Mouse (Mus musculus) kidney, postnatal 0 days (tissue): Measurements from ENCODE around the gene Phf12. TPM values are rescaled to one million over a fixed set of nuclear protein-coding genes. Genes with fewer than 3 reads are reported as not detected.
A peak's percentile ranks its signal among the peaks of the same experiment; 100 is the strongest.

Experiments used
- ATAC-seq: fragments of 200-750 bp; cut with Nextera tagmentation; replicated peaks from 2 replicates; pipeline ENCODE4 v1.8.0; 2017; ENCODE audit warnings: low read depth, moderate number of reproducible peaks, moderate TSS enrichment, moderate library complexity; ENCODE audit not compliant: low FRiP score
- DNase-seq: peaks from one replicate; pipeline ENCODE4 v3.0.0-alpha.2; 2016; ENCODE audit warnings: low spot score
- H3K27ac ChIP-seq: fragments of 300-500 bp; sonication (generic); 2 replicates; pipeline ENCODE4 v1.5.1; 2014; ENCODE audit warnings: mild to moderate bottlenecking
- H3K27me3 ChIP-seq: fragments of 300-500 bp; sonication (generic); 2 replicates; pipeline ENCODE4 v1.6.1; 2014; ENCODE audit warnings: low read length, mixed read lengths; ENCODE audit not compliant: insufficient read depth
- H3K36me3 ChIP-seq: fragments of 300-500 bp; sonication (generic); 2 replicates; pipeline ENCODE4 v1.6.1; 2014; ENCODE audit warnings: low read length, mixed read lengths; ENCODE audit not compliant: insufficient read depth
- H3K4me1 ChIP-seq: fragments of 300-500 bp; sonication (generic); replicated peaks from 2 replicates; pipeline ENCODE4 v1.6.1; 2014; ENCODE audit warnings: antibody characterized with exemption, low read length, mixed read lengths; ENCODE audit not compliant: insufficient read depth
- H3K4me2 ChIP-seq: fragments of 300-500 bp; sonication (generic); 2 replicates; pipeline ENCODE4 v1.6.1; 2014; ENCODE audit warnings: mild to moderate bottlenecking, low read length, moderate library complexity, mixed read lengths
- H3K4me3 ChIP-seq: fragments of 300-500 bp; sonication (generic); replicated peaks from 2 replicates; pipeline ENCODE4 v1.5.1; 2014; ENCODE audit warnings: low read depth, low read length
- H3K9ac ChIP-seq: fragments of 300-500 bp; sonication (generic); 2 replicates; pipeline ENCODE4 v1.6.1; 2014; ENCODE audit warnings: low read depth, low read length
- H3K9me3 ChIP-seq: fragments of 300-500 bp; sonication (generic); replicated peaks from 2 replicates; pipeline ENCODE4 v1.6.1; 2016; ENCODE audit warnings: low read length, inconsistent platforms, mixed read lengths
- CTCF ChIP-seq: IDR thresholded peaks from 2 replicates; pipeline ENCODE4 v1.5.1; 2016; ENCODE audit warnings: antibody characterized with exemption, low read depth, mild to moderate bottlenecking, moderate library complexity
- WGBS: fragments of 180-500 bp; shearing (Covaris S2); extraction: QIAGEN DNeasy Blood & Tissue Kit; methylation state at CpG from one replicate; pipeline ENCODE4 v1.1.7; 2014; 5-methylcytosine and 5-hydroxymethylcytosine counted together
- polyA plus RNA-seq: library from polyadenylated mRNA; unstranded; fragments of >200 nt; fragmentation: Nextera tagmentation; extraction: Ambion mirVana; gene quantifications from 2 replicates; pipeline ENCODE4 v1.2.1, GENCODE M21; 2015

Gene Phf12
- polyA plus RNA-seq, 1 experiment from 2014 or later, result 11.1 TPM

DNA sequence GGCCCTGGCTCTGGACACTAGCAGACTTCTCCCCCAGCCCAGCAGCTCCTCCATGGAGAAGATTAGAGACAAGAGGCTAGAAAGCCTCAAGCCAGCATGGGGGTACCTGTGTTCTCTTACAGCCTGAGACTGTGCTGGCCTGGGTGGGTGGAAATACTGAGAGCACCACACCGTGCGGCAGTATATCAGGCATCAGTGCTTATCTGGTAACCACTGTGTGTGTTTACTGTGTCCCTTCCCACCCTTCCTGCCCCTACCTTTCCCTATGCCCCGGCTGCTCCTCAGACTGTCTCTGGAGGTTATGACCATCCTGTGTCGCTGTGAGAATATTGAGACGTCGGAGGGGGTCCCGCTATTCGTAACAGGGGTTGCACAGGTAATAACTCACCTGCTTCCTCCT, 70.5 kb downstream of the Phf12 start:
- Histone ChIP-seq H3K4me1 (no peaks in the 10 kb centered on the region), H3K9me3 (no peaks in the 10 kb centered on the region), H3K4me2 (no peak overlapping the region), H3K27me3 (no peaks in the 10 kb centered on the region), H3K4me3 (no peak overlapping the region), H3K9ac (no peak overlapping the region), H3K36me3 (peaks cover 28% of the 10 kb centered on the region; the same call in 1 of the 2 replicates), H3K27ac (no peak overlapping the region)
- DNase-seq, result no peak
- TF ChIP-seq CTCF, result no peak
- 85% methylated on average over 8 of the region's 8 CpGs for WGBS
- ATAC-seq, result no peak

DNA sequence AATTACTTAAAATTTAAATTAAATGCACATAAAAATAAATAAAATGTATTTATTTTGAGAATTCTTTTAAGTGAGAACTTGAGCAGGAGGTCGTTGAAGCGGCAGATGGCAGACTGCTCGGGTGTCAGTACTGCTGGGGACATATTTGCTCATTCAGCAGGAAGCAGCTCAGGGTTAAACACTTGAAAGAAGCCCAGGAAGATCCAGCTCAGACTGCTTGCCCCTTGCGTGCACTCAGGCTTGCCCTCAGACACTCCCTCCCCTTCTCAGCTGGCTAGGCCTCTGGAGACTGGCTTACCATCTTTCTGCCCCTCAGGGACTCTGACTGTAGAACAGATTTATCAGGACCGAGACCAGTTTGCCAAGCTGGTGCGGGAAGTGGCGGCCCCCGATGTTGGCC, 74.4 kb downstream of the Phf12 start:
- TF ChIP-seq CTCF, result no peak
- Histone ChIP-seq H3K9me3 (no peaks in the 10 kb centered on the region), H3K9ac (no peak overlapping the region), H3K4me2 (no peak overlapping the region), H3K4me3 (no peak overlapping the region), H3K4me1 (no peaks in the 10 kb centered on the region), H3K27me3 (no peaks in the 10 kb centered on the region), H3K27ac (no peak overlapping the region), H3K36me3 (peaks cover 37% of the 10 kb centered on the region)
- peak; percentile 65 for DNase-seq
- WGBS, result 57% methylated on average over 8 of the region's 8 CpGs
- ATAC-seq, result peak; percentile 63; the same call in 1 of the 2 replicates

DNA sequence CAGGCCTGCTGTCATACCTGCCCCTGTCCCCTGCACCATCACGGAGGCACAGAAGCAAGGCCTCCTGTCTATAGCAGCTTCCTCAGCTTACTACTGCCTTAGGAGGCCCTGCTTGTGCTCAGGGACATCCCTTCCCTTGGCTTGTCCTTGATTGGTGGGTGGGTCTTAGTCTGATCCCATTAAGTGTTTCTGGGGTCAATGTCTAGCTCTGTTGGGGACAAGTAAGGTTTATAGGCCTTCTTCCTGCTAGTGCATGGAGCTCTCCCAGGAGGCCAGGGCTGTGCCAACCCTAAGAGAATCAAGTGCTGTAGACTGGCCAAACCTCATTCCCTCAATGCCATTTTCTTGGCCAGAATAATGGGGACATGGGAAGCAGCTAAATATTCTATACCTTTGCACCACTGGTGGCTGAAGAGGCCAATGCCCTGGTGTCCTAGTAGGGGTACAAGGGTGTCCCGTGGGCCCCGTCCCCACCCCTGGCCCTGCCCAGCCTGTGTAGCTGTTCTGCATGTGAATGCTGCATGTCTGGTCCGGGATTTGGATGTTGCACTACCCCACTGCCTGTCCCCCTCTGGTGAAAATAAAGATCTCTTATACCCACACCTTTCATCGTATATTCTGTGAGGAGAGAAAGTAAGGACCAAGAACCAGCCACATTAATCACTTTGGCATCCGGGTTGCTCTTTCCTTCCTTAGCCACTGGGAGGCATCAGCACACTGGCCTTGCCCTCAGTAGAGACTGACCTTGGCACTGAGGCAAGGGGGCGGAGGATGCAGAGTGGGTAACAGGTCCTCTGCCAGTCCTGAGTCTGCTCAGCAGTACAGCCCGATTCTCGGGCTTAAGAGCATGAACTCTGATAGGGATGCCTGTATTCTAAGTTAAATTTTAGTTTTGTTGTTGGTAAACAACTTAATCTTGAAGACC, 77.5 kb downstream of the Phf12 start:
- WGBS, result 49% methylated on average over 9 of the region's 9 CpGs
- peak; percentile 89 for TF ChIP-seq CTCF
- peaks cover 26% of the 10 kb centered on the region for H3K36me3 ChIP-seq

DNA sequence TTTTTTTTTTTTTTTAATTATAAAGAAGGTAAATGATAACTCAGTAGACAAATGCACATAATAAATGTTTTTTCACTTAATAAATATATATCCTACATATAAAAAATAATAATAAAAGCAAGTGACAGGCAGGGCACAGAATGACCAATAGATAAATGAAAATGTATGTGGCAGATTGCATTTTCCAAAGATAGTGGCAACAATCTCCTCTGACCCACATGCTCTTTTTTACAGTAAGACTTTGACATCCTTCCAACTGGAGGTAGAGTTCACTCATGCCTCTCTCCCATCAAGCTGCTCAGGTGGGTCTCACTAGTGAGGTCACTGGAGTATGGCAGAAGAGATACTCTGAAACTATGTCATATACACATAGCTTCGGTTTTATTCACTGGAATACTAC, 80.0 kb downstream of the Phf12 start:
- no peaks in the 10 kb centered on the region for H3K27me3 ChIP-seq
- H3K4me3 ChIP-seq, result no peak overlapping the region
- WGBS, result 72% methylated on average over 1 of the region's 1 CpGs
- H3K27ac ChIP-seq, result no peak overlapping the region
- no peak overlapping the region for H3K9ac ChIP-seq
- TF ChIP-seq CTCF, result no peak
- no peaks in the 10 kb centered on the region for H3K4me1 ChIP-seq
- H3K9me3 ChIP-seq, result no peaks in the 10 kb centered on the region
- H3K4me2 ChIP-seq, result no peak overlapping the region
- peaks cover 14% of the 10 kb centered on the region for H3K36me3 ChIP-seq
- ATAC-seq (no peak), DNase-seq (no peak)

More for the DNA sequence above, 77.5 kb downstream of the Phf12 start:
- H3K27me3 ChIP-seq, result no peaks in the 10 kb centered on the region
- no peak overlapping the region for H3K27ac ChIP-seq
- H3K4me3 ChIP-seq, result no peak overlapping the region
- no peak overlapping the region for H3K4me2 ChIP-seq
- peak; percentile 79 for DNase-seq
- H3K4me1 ChIP-seq, result no peaks in the 10 kb centered on the region
- ATAC-seq, result peak; percentile 76
- H3K9ac ChIP-seq, result no peak overlapping the region
- no peaks in the 10 kb centered on the region for H3K9me3 ChIP-seq

DNA sequence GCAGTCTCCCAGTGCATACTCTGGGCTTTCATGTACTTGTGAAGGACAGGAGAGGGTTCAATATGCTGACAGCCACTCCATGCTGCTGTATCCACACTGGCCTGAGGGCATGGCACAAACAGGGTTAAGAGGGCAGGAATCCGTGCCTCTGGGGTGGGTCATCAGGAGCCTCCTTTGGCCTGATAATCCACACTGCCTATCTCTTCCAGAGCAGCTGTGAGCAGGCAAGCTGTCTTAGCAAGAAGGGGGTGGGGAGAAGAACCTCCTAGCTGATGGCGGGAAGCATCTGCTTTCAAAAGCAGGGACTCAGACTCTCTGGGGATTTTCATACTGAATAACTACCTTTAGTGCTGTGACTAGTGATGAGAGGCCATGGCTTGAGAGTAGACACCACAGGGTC, 83.4 kb downstream of the Phf12 start:
- DNase-seq, result no peak
- Histone ChIP-seq H3K4me3 (no peak overlapping the region), H3K27ac (no peak overlapping the region), H3K4me1 (no peaks in the 10 kb centered on the region), H3K9ac (no peak overlapping the region), H3K9me3 (no peaks in the 10 kb centered on the region), H3K27me3 (no peaks in the 10 kb centered on the region), H3K4me2 (no peak overlapping the region), H3K36me3 (no peaks in the 10 kb centered on the region)
- WGBS, result 54% methylated on average over 2 of the region's 2 CpGs
- no peak for ATAC-seq
- no peak for TF ChIP-seq CTCF

DNA sequence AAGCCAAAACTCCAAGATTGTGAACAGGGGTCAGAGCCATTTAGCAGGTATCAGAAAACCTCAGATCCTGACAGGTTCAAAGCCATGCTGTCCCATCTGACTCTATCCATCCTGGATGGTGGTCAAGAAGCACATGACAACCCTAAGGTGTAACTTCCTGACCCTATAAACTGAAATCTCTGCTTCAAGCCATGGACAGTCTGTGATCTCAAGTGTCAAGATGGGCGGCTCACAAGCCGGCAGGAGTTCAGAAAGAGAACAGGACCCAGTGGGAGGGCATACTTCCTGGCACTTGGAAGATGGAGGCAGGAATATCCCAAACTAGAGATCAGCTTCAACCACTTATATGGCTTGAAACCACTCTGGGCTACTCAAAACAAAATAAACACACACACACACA, 84.1 kb downstream of the Phf12 start:
- H3K36me3 ChIP-seq, result no peaks in the 10 kb centered on the region
- H3K4me1 ChIP-seq, result no peaks in the 10 kb centered on the region
- no peaks in the 10 kb centered on the region for H3K27me3 ChIP-seq
- no peak for TF ChIP-seq CTCF
- no peak overlapping the region for H3K4me3 ChIP-seq
- no peak for DNase-seq
- 49% methylated on average over 2 of the region's 2 CpGs for WGBS
- H3K4me2 ChIP-seq, result no peak overlapping the region
- no peaks in the 10 kb centered on the region for H3K9me3 ChIP-seq
- H3K9ac ChIP-seq, result no peak overlapping the region
- no peak overlapping the region for H3K27ac ChIP-seq
- no peak for ATAC-seq

DNA sequence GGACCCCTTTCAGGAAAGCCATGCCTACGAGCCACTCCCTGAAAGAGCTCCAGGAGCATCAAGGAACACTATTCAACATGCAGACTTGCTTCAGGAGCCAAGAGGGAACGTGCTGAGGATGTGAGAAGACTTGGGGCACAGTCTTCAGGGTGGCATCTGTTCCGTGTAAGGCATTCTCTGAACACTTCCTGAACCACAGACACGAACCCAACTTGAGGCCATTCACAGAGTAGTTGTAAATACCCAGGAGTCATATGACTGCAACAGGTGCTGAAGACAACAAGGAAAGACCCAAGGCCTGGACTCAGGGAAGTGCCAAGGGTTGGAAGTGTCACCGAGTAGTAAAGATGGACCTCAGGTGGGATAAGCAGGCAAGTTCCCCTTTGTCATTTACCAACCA, 85.0 kb downstream of the Phf12 start:
- no peaks in the 10 kb centered on the region for H3K27me3 ChIP-seq
- no peaks in the 10 kb centered on the region for H3K36me3 ChIP-seq
- WGBS, result 62% methylated on average over 5 of the region's 5 CpGs
- H3K4me2 ChIP-seq, result no peak overlapping the region
- ATAC-seq (no peak), DNase-seq (no peak)
- H3K4me1 ChIP-seq, result no peaks in the 10 kb centered on the region
- no peak overlapping the region for H3K9ac ChIP-seq
- H3K4me3 ChIP-seq, result no peak overlapping the region
- H3K27ac ChIP-seq, result no peak overlapping the region
- no peaks in the 10 kb centered on the region for H3K9me3 ChIP-seq
- TF ChIP-seq CTCF, result no peak
